Mouse (Mus musculus) lung, adult 2 months (tissue): ENCODE measurements around the gene Lmcd1.

Experiments
- CTCF ChIP-seq: fragments of 200-500 bp; IDR thresholded peaks from 2 replicates; pipeline ENCODE4 v1.5.1; 2011; ENCODE audit warnings: mild to moderate bottlenecking, low read length, control low read depth; ENCODE audit not compliant: insufficient read depth
- POLR2A ChIP-seq: fragments of 200-500 bp; IDR thresholded peaks from 2 replicates; pipeline ENCODE4 v1.6.1; 2011; ENCODE audit warnings: low read depth, mild to moderate bottlenecking, control low read depth, low read length, borderline replicate concordance; ENCODE audit errors: extremely low read depth

GRCm38 (mm10) chr6:112223877-112224632 is 49.5 kb upstream of the Lmcd1 start:
- no peak for TF ChIP-seq POLR2A
- TF ChIP-seq CTCF, result no peak
